Mouse (Mus musculus): Measurements from ENCODE around the gene Cpn2.
A peak's percentile ranks its signal among the peaks of the same experiment; 100 is the strongest.

The Cpn2 gene

DNA sequence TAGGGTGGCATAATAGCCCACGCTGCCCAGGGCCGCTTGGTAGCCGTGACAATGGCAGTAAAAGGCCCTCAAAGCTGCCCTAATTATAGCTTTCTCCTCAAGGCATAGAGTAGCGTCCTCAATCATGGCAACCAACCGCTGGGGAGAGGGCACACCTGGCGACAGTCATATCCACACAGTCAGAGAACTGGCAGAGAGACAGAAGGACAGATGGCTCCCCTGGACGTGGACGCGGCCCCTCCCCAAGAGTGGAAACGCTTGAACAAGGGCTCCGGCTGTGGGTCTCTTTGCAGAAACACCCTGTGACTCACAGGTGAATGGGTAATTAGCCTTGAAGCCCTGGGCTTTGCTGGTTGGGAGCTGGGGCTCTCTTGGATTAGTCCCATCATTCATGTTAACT is 11.1 kb upstream of the Cpn2 start:
- DNase-seq, result no peak

DNA sequence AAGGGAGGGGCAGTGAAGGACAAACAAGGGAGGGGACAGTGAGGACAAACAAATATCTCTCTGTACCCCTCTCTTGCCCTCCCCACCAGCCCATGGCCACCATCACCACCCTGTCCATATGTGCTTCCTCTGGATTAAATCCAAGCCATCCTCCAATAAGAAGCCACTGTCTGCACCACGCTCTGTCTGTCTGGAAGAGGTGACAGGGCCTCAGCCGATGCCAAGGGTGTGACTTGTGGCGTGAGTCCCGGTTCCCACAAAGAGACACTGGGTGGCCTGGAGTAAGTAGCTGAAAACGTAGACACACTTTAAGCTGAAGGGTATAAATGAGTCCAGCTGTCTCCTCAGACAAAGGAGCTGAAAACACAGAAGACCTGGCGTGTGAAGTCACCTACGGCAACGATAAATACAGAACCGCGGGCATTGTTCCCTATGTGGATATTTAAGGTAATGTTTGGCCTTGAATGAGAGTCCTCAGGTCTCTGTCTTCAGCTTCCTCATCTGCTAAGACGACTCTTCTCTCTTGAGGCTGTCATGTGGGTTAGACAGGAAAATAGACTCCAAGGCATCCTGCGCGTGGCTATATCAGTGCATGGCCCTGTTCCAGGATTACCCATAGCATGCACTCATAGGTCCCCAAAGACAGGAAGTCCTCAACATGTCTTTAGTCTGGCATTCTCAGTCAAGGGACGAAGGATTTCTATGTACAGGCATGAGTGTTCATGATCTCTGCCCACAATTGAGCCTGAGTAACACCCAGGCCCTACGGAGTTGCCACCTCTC is 8.4 kb upstream of the Cpn2 start:
- no peak for DNase-seq

DNA sequence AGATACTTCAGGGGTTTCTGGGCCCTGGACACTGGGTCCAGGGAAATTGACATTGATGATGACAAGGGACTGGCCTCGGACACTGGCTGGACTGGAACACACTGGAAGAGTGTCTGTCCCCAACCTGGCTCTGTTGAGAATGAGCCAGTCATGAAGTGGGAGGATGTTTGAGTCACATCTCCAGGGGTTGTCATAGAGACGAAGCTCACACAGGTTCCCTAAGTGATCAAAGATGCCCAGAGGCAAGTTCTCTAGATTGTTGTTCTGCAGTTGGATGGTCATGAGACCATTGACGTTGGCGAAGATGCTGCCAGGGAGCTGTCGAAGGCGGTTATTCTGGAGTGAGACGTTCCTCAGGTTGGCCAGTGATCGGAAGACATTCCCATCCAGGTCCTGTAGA is 5.8 kb upstream of the Cpn2 start:
- DNase-seq, result no peak

DNA sequence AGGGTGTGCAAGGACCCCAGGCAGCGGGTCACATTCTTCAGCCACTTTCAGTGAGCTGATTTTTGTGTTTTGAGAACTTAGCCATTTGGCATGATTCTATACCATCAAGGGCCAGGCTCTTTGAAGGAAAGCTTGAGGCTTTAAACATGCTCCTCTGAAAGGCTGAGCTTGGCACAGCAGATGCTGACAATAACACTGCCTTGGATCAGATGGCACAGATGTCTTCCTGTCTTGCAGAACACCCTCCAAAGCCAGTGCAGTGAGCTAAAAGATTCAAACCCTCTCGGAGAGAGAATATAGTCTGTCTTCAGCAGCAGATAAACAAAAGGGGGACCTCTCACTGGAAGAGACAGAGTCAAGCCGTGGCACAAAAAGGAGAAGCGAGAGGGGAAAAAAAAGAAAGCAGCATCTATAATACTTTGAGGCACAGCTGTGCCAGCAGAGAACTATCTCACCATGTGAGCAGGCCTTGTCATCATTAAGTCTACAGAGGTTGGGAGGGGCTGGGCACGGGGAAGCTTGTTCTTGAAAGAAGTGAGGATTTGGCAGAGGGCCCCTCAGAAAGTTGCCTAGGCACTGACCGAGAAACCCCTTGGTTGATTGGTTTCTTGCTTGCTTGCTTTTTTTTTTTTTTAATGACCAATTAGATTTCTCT is 4.8 kb upstream of the Cpn2 start:
- no peak for DNase-seq

DNA sequence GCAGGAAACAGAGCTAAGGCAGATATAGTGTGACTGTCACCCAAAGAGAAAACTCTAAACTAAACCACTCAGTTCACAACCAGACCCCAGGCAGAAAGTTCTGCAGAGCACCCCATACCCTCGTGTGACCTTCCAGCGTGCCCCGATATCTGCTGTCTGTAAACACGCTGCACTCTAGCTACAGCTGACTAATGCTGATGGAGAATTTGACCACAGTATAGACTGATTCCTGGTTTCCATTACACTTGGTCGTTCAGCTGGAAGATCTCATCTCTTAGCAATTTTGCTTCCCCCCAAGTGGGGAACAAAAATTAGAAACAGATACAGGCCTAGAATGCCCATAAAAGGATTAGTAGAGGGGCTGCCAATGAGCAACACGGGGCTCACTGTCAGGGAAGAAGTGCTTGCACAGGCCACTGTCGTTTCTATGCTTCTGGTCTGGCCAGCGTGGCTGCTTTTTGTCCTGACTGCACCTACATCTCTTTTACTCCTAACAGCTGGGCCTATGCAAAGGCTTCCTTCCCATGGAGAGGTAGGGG is 4.0 kb upstream of the Cpn2 start:
- DNase-seq, result no peak

DNA sequence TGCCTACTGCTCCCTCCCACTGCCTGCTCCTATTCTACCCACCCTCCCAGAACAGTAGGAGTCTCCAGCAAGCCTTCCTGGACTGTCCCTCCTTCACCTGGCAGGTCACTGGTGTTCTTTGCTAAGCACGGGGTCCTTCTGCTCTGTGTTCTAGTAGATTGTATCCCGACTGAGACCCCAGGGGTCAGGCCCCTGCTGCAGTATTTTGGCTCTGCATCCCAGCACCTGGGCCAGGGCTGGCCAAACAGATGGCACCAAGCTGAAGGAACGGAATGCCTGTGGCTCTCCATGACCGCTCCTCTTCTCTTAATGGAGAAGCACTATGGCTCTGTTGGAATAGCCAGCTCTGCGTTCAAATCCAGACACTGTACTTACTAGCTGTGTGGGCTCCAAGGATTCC is 738 bp downstream of the Cpn2 start:
- no peak for DNase-seq

DNA sequence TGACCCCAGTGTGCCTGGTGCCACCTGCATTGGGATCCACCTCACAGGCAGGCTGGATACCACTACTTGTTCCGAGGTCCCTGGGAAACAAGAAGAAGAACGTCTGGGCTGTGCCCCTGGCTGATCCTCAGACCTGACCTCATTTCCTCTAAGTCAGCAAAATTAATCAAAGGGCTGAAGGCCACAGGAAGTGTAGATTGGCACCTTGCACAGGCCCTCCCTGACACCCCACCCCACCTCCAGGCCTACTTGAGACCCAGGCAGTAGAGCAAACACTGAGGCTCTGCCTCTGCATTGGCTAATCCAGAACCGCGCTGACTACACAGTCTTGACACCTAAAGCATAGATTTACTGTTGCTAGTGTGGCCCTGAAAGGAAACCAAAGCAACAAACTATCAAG is 1.7 kb downstream of the Cpn2 start:
- no peak for DNase-seq

DNA sequence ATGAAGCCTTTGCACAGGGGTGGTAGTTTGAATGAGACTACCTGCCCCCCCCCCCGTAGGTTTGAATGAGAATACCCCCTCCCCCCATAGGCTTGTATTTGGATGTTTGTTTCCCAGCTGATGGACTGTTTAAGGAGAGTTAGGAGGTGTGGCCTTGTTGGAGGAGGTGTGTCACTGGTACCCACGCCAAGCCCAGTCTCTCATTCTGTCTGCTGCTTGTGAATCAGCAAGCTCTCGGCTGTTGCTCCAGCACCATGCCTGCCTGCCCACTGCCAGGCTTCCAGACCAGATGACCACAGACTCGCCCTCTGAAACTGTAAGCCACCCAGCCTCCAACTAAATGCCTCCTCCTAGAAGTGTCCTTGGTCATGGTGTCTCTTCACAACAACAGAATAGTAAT is 4.1 kb downstream of the Cpn2 start:
- no peak for DNase-seq

DNA sequence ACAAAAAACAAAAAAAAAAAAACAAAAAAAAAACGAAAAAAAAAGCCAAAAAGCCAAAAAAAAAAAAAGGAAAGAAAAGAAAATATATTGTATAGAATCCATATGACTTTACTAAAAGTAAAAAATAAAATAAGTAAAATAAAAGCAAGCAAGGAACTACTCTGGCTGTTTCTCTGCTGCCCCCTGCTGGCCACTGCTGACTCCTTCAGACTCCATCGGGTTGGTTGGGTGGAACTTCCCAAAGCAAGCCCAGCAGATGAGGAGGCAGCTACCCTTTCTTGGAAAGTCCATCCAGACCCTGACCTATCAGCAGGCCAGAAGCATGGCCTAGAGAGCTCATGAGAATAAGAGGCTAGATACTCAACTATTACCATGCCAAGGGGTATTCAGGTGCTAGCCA is 4.6 kb downstream of the Cpn2 start:
- DNase-seq, result peak; percentile 74

DNA sequence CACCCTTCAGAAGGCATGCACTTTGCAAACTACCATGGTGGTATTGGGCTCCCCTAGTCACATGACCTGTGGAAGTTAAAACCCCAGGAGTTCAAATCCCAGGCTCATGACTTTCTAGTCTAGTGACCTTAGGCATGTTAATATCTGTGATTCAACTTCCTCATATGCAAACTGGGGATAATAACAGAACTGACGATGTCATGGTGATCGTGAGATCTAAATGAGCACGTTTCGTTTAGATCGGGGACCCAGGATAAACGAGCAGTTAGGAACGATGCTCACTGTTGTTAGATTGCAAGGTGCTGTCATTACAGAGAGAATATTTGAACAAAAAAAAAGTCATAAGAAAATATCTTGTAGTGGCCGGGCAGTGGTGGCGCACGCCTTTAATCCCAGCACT is 5.1 kb downstream of the Cpn2 start:
- no peak for DNase-seq

DNA sequence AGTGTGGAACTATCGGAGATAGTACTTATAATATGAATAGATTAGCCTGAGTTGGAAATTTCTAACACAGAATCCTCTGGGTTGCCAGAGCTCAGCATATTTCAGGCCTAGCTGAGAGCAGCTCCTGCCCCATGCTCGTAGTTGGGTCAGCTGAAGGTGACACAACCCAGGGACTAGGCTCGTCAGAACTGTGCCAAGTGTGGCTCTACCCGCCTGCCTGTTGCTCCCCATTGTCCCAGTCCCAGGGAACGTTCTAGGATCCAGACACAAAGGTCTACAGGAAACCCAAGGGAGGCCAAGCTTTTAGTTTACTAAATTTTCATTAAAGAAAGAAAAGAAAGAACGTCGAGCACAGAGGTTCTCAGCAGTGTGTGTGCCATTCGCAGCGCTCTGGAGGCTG is 6.0 kb downstream of the Cpn2 start:
- no peak for DNase-seq

DNA sequence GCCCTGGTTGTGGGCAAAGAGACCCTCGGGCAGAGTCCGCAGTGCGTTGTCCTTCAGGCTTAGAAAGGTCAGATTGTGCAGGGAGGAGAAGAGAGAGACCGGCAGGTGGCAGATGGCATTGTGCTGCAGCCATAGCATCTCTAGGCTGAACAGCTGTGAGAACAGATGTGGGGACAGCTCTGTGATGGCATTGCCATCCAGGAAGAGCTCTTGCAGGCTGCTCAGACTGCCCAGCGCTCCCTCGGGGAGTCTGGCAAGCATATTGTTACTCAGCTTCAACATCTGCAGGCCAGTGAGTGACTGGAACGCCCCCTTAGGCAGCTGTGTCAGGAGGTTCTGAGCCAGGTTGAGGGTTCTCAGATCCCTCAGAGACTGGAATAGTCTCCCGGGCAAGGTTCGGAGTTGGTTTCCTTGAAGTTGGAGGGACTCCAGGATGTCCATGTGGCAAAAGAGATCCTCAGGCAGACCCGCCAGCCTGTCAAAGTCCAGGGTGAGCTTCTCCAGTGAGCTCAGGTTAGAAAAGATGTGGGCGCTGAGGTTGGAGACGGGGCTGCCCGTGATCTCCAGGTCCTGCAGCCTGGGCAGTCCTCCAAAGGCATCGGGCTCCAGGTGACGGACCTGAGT is 7.2 kb downstream of the Cpn2 start:
- peak; percentile 78 for DNase-seq

DNA sequence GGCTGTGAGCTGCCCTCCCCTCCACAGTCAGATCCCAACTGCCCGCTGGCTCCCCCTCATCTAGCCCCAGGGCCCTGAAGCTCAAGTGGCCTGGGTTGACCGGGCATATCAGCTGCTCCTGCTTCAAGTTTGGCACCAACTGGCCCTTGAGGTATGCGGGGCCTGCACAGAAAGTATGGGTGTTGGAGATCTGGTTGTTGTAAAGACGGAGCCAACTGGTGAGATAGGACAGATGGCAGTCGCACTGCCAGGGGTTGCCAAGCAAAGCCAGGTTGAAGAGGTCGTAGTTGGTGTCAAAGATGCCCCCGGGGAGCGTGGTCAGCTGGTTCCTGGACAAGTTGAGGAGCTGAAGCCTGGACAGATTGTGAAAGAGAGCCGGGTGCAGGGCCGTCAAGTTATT is 7.9 kb downstream of the Cpn2 start:
- DNase-seq, result no peak

DNA sequence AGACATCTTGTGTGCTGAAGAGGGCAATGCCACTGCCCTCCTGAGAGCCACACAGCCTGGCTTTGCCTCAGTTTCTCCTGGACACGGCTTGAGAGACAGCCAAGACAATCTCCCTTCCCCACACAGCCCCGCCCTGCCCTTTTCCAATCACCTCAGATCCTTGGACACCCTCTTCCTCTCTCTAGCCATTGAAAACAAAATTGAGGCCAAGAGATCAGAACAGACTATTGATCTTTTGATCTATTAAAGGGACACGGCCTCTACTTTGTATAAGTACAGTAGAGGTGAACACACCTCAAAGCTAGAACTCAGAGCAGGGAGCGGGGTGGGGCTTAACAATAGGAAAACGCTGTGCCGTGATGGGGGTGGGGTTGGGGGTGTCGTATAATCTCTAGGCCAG is 8.9 kb downstream of the Cpn2 start:
- DNase-seq, result no peak

DNA sequence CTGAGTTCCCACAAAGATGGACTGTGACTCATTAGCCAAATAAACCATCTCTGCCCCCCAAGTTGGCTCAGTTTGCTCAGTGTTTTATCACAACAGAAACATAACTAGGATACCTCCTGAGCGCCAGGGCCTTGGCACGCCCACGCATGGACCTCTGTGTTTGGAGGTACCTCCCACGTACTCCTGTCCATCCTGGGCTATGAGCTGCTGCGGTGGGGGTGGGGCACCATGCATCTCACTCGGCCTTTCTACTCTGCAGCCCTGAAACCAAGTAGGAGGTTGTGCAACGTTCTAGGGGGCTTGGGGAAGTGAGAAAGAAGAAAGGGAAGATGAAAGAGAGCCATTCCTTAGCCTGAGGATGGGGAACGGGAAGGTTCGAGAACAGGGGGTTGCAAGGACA is 9.6 kb downstream of the Cpn2 start:
- DNase-seq, result no peak

DNA sequence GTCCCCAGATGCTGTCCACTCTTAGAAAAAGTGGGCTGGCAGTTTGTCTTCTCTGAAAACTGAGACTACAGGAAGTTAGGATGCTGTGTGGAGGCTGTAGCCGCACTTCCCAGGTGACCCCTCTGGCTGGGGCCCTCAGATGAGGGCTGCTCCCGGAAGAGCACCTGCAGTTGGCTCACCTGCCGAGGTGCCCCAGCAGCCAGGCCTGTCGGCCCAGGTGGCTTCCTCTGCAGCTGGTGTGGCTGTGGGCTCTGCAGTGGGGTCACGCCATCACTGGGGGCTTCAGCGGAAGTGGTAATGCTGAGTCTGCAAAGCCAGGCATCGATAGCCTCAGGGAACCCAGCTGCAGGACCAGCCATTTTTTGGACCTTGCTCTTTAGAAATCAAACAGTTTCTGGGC is 12.2 kb downstream of the Cpn2 start:
- no peak for DNase-seq

DNA sequence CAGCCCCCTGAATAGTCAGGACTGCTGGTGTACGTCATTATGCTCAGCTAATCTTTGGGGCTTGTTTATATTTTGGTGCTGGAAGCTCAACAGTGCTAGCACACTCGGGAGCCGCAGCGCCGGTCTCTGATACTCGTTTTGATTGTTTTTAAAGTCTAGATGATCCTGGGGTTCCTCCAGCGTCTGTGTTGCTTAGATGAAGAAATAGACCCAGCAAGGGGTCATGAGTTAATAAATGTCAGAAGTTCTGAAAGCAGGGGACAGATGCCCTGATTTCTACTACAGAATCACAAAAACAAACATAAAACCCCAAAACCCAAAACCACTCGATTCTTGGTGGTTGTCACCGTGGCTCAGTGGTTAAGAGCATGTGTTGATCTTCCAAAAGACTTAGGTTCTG is 13.4 kb downstream of the Cpn2 start:
- DNase-seq, result peak; percentile 26

DNA sequence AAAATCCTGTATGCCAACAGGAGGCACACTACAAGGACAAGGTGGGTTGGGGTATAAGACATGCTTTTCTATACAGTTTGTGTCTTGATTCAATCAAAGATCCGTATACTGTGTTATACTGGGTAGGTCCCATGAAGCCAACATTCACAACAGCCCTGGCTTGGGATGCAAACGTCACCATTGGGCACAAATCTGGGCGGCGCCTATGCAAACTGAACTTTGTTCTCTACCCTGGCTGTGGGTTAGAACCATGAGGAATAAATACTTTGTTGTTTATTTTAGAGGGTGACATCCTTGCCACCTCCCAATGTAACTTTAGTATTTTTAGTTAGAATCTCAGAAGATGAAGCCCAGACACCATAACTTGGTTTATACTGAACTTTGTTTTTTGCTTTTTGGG is 13.9 kb downstream of the Cpn2 start:
- peak; percentile 27 for DNase-seq

DNA sequence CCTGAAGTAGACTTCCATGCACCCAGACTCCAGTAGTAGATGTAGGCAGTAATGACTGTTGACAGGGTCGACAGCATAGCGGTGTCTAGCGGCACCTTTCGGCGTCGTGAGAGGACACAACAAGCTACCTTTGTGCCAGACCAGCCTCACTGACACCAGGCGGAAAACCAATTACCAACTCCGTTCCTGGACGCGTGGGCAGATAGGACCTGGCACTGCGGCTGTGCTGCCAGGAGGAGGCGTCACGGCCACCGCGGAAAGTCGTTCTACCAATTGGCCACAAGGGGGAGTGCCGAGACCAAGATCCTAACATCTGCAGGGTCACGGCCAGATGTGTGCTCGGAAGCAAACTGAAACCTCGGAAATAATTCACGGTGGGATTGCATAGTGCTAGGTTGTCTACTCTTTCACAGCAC is 15.3 kb downstream of the Cpn2 start:
- DNase-seq, result peak; percentile 88

DNA sequence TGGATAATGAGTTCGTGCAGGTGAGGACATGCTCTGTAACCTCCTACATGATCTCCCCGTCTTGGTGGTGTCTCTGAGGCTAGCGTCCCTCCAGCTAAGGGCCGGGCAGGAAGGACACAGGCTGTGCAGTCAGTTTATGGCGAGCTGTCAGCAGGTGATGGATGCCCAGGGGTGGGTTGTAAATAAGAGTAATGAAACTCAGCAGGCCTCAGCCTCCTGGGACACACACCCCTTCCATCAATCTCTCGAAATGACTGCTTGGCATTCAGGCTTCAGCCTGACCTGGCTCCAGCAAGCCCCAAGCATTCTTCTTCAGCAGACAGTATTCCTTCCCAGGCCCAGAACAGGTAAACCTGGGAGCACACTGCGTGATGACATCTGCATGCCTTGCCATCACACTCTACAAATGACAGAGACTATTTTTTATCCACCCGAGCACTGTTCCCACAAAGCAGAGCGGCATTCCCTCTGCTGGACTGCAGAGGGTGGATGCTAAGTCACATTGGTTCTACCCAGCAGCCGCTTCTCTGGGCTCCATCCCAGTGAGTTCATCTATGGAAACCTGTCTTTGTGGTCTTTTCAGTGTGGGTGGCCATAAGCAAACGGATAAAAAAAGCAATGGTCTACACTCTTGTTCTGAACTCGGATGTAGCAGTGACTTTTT is 23.1 kb downstream of the Cpn2 start:
- no peak for DNase-seq

DNA sequence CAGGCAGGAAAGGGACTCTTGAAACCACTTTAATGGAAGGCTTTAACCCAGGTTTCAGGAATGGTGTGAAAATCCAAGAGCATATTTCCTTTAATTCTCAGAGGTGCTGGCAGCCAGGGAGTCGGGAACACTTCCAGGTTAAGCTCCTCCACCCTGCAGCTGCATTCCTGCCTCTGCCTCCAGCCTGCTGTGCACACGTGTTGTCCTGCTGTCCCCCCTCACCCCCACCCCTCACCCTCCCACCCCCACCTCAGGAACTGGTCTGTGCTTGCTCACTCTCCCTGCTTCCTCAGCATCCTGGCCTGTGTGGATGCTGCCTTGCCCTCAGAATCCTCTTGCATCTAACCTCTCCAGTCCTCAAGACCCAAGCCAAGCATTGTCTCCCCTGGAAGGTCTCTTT is 25.7 kb downstream of the Cpn2 start:
- no peak for DNase-seq

DNA sequence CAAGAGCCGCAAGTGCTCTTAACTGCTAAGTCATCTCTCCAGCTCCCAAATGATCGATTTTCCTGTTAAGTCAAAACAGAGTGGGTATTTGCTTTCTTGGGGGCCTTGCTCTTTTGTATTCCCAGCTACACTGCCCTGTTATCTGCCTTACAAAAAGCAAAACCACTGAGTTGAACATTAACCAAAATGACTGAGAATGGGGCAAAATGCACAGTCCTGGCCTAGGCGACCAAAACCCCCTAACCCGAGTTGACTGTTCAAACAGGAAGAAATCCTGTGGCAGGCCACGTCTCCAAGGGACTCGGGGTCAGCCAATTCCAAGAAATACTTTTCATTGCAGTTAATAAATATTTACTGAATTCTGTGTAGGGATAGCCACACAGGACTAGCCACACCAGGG is 28.5 kb downstream of the Cpn2 start:
- DNase-seq, result peak; percentile 65

DNA sequence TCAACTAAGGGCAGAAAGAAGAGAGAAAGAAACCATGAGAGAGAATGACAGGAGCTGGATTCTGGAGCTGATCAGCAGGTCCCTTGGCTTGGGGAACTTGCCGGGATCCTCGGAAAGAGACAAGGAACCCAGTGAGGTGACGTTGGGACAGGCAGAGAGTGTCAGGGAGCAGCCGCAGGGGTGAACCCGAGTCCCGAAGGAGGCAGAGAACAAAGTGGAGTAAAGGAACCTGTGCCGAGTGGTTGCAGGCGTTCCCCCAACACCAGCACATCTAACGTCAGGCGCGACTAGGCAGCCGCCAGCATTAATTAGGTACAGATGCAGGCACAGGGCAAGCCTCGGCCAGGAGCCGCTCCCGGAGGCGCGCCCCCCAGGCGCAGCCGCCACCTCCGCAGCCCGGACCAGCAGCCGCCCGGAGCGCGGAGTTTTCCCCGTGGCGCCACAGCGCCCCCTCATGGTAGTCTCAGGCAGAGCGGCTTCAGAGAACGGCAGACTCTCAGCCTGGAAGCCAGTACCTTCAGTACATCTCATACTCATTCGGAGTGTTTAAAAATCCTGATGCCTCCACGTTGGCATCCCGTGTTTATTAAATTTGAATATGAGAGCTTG is 31.1 kb downstream of the Cpn2 start:
- DNase-seq, result peak; percentile 77

Measured in kidney, adult 9 months (tissue).